Mouse (Mus musculus): ENCODE data around the gene Mettl18. TPM values are rescaled to one million over a fixed set of nuclear protein-coding genes. Genes with fewer than 3 reads are reported as not detected.
A peak's percentile ranks its signal among the peaks of the same experiment; 100 is the strongest.

The Mettl18 gene
- polyA plus RNA-seq, 1 experiment from 2014 or later, result 6.0 TPM

GRCm38 (mm10) chr1:163992371-163992770 is 2.3 kb upstream of the Mettl18 start:
- ATAC-seq (ENCODE audit: insufficient number of reproducible peaks, insufficient read depth, low FRiP score, low read depth), result no peak
- 74% methylated on average over 4 of the region's 4 CpGs for WGBS

GRCm38 (mm10) chr1:163994173-163994720 is 442 bp upstream of the Mettl18 start:
- 2% methylated on average over 37 of the region's 38 CpGs for WGBS
- peak; percentile 42; the same call in 1 of the 2 replicates for ATAC-seq (ENCODE audit: insufficient number of reproducible peaks, insufficient read depth, low FRiP score, low read depth)
- peak overlapping the region; percentile 85 to 87 for H3K4me3 ChIP-seq (ENCODE audit: control insufficient read depth in 1 of 2, insufficient read depth in 1 of 2, low read depth in 1 of 2, low read length in 2 of 2)
- H3K4me1 ChIP-seq (ENCODE audit: control insufficient read depth in 2 of 2, insufficient read depth in 2 of 2, low read length in 2 of 2), result peaks cover 0 to 7% of the 10 kb centered on the region in 2 experiments; a peak in 1 of 4 replicates
- H3K27me3 ChIP-seq (ENCODE audit: control insufficient read depth, insufficient read depth, low read length), result no peaks in the 10 kb centered on the region
- H3K4me2 ChIP-seq (ENCODE audit: low read length), result peak overlapping the region; percentile 88
- H3K9me3 ChIP-seq (ENCODE audit: control insufficient read depth, low read length), result no peaks in the 10 kb centered on the region
- H3K36me3 ChIP-seq (ENCODE audit: control insufficient read depth, insufficient read depth, low read length), result peaks cover 12% of the 10 kb centered on the region; the same call in 1 of the 2 replicates
- H3K9ac ChIP-seq (ENCODE audit: low read length), result peak overlapping the region; percentile 81
- 0 out of 4 replicates have a peak overlapping the region, but pooled peaks of 1 of the 2 experiments have one; percentile 33 for H3K27ac ChIP-seq (replicated peaks in 1 of 2; ENCODE audit: control insufficient read depth in 1 of 2, insufficient read depth in 1 of 2, low read depth in 2 of 2, low read length in 2 of 2)

More at GRCm38 (mm10) chr1:163992371-163992770, 2.3 kb upstream of the Mettl18 start:
- Histone ChIP-seq H3K4me1 (ENCODE audit: control insufficient read depth in 2 of 2, insufficient read depth in 2 of 2, low read length in 2 of 2) (peaks cover 0 to 7% of the 10 kb centered on the region in 2 experiments; a peak in 1 of 4 replicates), H3K36me3 (ENCODE audit: control insufficient read depth, insufficient read depth, low read length) (peaks cover 22% of the 10 kb centered on the region; the same call in 1 of the 2 replicates), H3K27me3 (ENCODE audit: control insufficient read depth, insufficient read depth, low read length) (no peaks in the 10 kb centered on the region), H3K4me2 (ENCODE audit: low read length) (no peak overlapping the region), H3K9me3 (ENCODE audit: control insufficient read depth, low read length) (no peaks in the 10 kb centered on the region), H3K4me3 (ENCODE audit: control insufficient read depth in 1 of 2, insufficient read depth in 1 of 2, low read depth in 1 of 2, low read length in 2 of 2) (no peak overlapping the region), H3K9ac (ENCODE audit: low read length) (no peak overlapping the region), H3K27ac (replicated peaks in 1 of 2; ENCODE audit: control insufficient read depth in 1 of 2, insufficient read depth in 1 of 2, low read depth in 2 of 2, low read length in 2 of 2) (no peak overlapping the region)

- Histone ChIP-seq H3K27ac (replicated peaks in 1 of 2; ENCODE audit: control insufficient read depth in 1 of 2, insufficient read depth in 1 of 2, low read depth in 2 of 2, low read length in 2 of 2) (no peak overlapping the region), H3K4me3 (ENCODE audit: control insufficient read depth in 1 of 2, insufficient read depth in 1 of 2, low read depth in 1 of 2, low read length in 2 of 2) (peak overlapping the region; percentile 85 to 87; a peak in 3 of 4 replicates), H3K4me2 (ENCODE audit: low read length) (peak overlapping the region; percentile 88), H3K36me3 (ENCODE audit: control insufficient read depth, insufficient read depth, low read length) (peaks cover 12% of the 10 kb centered on the region; the same call in 1 of the 2 replicates), H3K9me3 (ENCODE audit: control insufficient read depth, low read length) (no peaks in the 10 kb centered on the region), H3K27me3 (ENCODE audit: control insufficient read depth, insufficient read depth, low read length) (no peaks in the 10 kb centered on the region), H3K4me1 (ENCODE audit: control insufficient read depth in 2 of 2, insufficient read depth in 2 of 2, low read length in 2 of 2) (peaks cover 0 to 7% of the 10 kb centered on the region in 2 experiments; a peak in 1 of 4 replicates), H3K9ac (ENCODE audit: low read length) (peak overlapping the region; percentile 81)
- no peak for ATAC-seq (ENCODE audit: insufficient number of reproducible peaks, insufficient read depth, low FRiP score, low read depth)
- WGBS, result 70% methylated on average over 1 of the region's 2 CpGs
Observed at GRCm38 (mm10) chr1:163995609-163995913, 872 bp downstream of the Mettl18 start.

- Histone ChIP-seq H3K27ac (replicated peaks in 1 of 2; ENCODE audit: control insufficient read depth in 1 of 2, insufficient read depth in 1 of 2, low read depth in 2 of 2, low read length in 2 of 2) (no peak overlapping the region), H3K4me2 (ENCODE audit: low read length) (no peak overlapping the region), H3K36me3 (ENCODE audit: control insufficient read depth, insufficient read depth, low read length) (0 out of 2 replicates have a peak, but pooled peaks cover 2% of the 10 kb centered on the region), H3K4me3 (ENCODE audit: control insufficient read depth in 1 of 2, insufficient read depth in 1 of 2, low read depth in 1 of 2, low read length in 2 of 2) (no peak overlapping the region), H3K4me1 (ENCODE audit: control insufficient read depth in 2 of 2, insufficient read depth in 2 of 2, low read length in 2 of 2) (no peaks in the 10 kb centered on the region), H3K9ac (ENCODE audit: low read length) (no peak overlapping the region), H3K9me3 (ENCODE audit: control insufficient read depth, low read length) (no peaks in the 10 kb centered on the region), H3K27me3 (ENCODE audit: control insufficient read depth, insufficient read depth, low read length) (no peaks in the 10 kb centered on the region)
- WGBS, result 64% methylated on average over 6 of the region's 6 CpGs
- ATAC-seq (ENCODE audit: insufficient number of reproducible peaks, insufficient read depth, low FRiP score, low read depth), result no peak
Observed at GRCm38 (mm10) chr1:164001831-164002452, 7.3 kb downstream of the Mettl18 start.

DNA sequence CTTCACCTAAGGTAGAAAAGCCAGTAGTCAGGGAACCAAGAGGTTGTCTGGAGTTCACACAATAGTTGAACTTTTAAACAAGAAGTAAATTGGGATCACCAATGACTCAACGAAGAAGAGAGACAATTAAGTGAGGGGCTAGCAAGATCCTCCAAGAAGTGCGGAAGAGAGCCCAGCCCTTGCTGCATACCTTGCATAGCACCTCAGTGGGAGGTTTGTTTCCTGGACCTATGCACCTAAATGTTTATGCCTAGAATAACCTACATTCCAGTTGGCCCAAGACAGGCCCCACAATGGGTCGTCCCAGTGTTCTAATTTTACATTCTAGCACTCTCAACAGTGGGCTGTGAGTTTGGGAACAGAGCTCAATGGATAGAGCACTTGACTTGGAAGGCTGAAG is 9.6 kb downstream of the Mettl18 start:
- no peak overlapping the region for H3K9ac ChIP-seq (ENCODE audit: low read length)
- H3K4me2 ChIP-seq (ENCODE audit: low read length), result no peak overlapping the region
- H3K4me3 ChIP-seq (ENCODE audit: control insufficient read depth in 1 of 2, insufficient read depth in 1 of 2, low read depth in 1 of 2, low read length in 2 of 2), result no peak overlapping the region
- no peaks in the 10 kb centered on the region for H3K27me3 ChIP-seq (ENCODE audit: control insufficient read depth, insufficient read depth, low read length)
- H3K36me3 ChIP-seq (ENCODE audit: control insufficient read depth, insufficient read depth, low read length), result no peaks in the 10 kb centered on the region
- no peak for ATAC-seq (ENCODE audit: insufficient number of reproducible peaks, insufficient read depth, low FRiP score, low read depth)
- H3K4me1 ChIP-seq (ENCODE audit: control insufficient read depth in 2 of 2, insufficient read depth in 2 of 2, low read length in 2 of 2), result no peaks in the 10 kb centered on the region
- no peaks in the 10 kb centered on the region for H3K9me3 ChIP-seq (ENCODE audit: control insufficient read depth, low read length)
- H3K27ac ChIP-seq (replicated peaks in 1 of 2; ENCODE audit: control insufficient read depth in 1 of 2, insufficient read depth in 1 of 2, low read depth in 2 of 2, low read length in 2 of 2), result no peak overlapping the region
- 65% methylated on average over 3 of the region's 3 CpGs for WGBS

DNA sequence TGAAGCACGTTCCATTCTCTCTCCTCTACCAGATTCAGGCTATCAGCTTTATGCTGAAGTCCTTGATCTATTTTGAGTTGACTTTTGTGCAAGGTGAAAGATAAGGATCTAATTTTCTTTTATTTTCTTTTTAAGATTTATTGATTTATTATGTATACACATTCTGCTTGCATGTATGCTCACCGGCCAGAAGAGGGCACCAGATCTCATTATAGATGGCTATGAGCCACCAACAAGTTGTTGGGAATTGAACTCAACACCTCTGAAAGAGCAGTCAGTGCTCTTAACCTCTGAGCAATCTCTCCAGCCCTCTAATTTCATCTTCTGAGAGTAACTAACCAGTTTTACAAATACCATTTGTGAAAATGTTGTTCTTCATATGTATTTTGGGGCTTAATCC is 14.5 kb downstream of the Mettl18 start:
- Histone ChIP-seq H3K4me2 (ENCODE audit: low read length) (no peak overlapping the region), H3K27ac (replicated peaks in 1 of 2; ENCODE audit: control insufficient read depth in 1 of 2, insufficient read depth in 1 of 2, low read depth in 2 of 2, low read length in 2 of 2) (no peak overlapping the region), H3K4me3 (ENCODE audit: control insufficient read depth in 1 of 2, insufficient read depth in 1 of 2, low read depth in 1 of 2, low read length in 2 of 2) (no peak overlapping the region), H3K4me1 (ENCODE audit: control insufficient read depth in 2 of 2, insufficient read depth in 2 of 2, low read length in 2 of 2) (no peaks in the 10 kb centered on the region), H3K36me3 (ENCODE audit: control insufficient read depth, insufficient read depth, low read length) (no peaks in the 10 kb centered on the region), H3K9ac (ENCODE audit: low read length) (no peak overlapping the region), H3K9me3 (ENCODE audit: control insufficient read depth, low read length) (no peaks in the 10 kb centered on the region), H3K27me3 (ENCODE audit: control insufficient read depth, insufficient read depth, low read length) (no peaks in the 10 kb centered on the region)
- no peak for ATAC-seq (ENCODE audit: insufficient number of reproducible peaks, insufficient read depth, low FRiP score, low read depth)
- WGBS, result 39% methylated on average over 2 of the region's 2 CpGs

GRCm38 (mm10) chr1:164014616-164015015 is 19.9 kb downstream of the Mettl18 start:
- 67% methylated on average over 1 of the region's 1 CpGs for WGBS
- no peak for ATAC-seq (ENCODE audit: insufficient number of reproducible peaks, insufficient read depth, low FRiP score, low read depth)

More at GRCm38 (mm10) chr1:164014616-164015015, 19.9 kb downstream of the Mettl18 start:
- no peaks in the 10 kb centered on the region for H3K27me3 ChIP-seq (ENCODE audit: control insufficient read depth, insufficient read depth, low read length)
- no peaks in the 10 kb centered on the region for H3K36me3 ChIP-seq (ENCODE audit: control insufficient read depth, insufficient read depth, low read length)
- H3K27ac ChIP-seq (replicated peaks in 1 of 2; ENCODE audit: control insufficient read depth in 1 of 2, insufficient read depth in 1 of 2, low read depth in 2 of 2, low read length in 2 of 2), result no peak overlapping the region
- H3K4me2 ChIP-seq (ENCODE audit: low read length), result no peak overlapping the region
- no peak overlapping the region for H3K4me3 ChIP-seq (ENCODE audit: control insufficient read depth in 1 of 2, insufficient read depth in 1 of 2, low read depth in 1 of 2, low read length in 2 of 2)
- H3K4me1 ChIP-seq (ENCODE audit: control insufficient read depth in 2 of 2, insufficient read depth in 2 of 2, low read length in 2 of 2), result no peaks in the 10 kb centered on the region
- no peaks in the 10 kb centered on the region for H3K9me3 ChIP-seq (ENCODE audit: control insufficient read depth, low read length)
- no peak overlapping the region for H3K9ac ChIP-seq (ENCODE audit: low read length)
